Mouse (Mus musculus): Measurements from ENCODE around the gene Pitpnm3. TPM values are rescaled to one million over a fixed set of nuclear protein-coding genes. Genes with fewer than 3 reads are reported as not detected.

Pitpnm3 gene
- polyA plus RNA-seq, 1 experiment from 2014 or later: 0.39 TPM

- no peak overlapping the region for H3K9ac ChIP-seq (ENCODE audit: low read length)
- H3K4me1 ChIP-seq (ENCODE audit: control insufficient read depth in 2 of 2, insufficient read depth in 2 of 2, low read length in 2 of 2): no peaks in the 10 kb centered on the region
- H3K36me3 ChIP-seq (ENCODE audit: control insufficient read depth, insufficient read depth, low read length): no peaks in the 10 kb centered on the region
- WGBS: 42% methylated on average over 13 of the region's 13 CpGs
- no peaks in the 10 kb centered on the region for H3K9me3 ChIP-seq (ENCODE audit: control insufficient read depth, low read length)
- no peak for ATAC-seq (ENCODE audit: insufficient number of reproducible peaks, insufficient read depth, low FRiP score, low read depth)
- H3K4me3 ChIP-seq (ENCODE audit: control insufficient read depth in 1 of 2, insufficient read depth in 1 of 2, low read depth in 1 of 2, low read length in 2 of 2): no peak overlapping the region
- no peak overlapping the region for H3K4me2 ChIP-seq (ENCODE audit: low read length)
- H3K27ac ChIP-seq (replicated peaks in 1 of 2; ENCODE audit: control insufficient read depth in 1 of 2, insufficient read depth in 1 of 2, low read depth in 2 of 2, low read length in 2 of 2): no peak overlapping the region
- no peaks in the 10 kb centered on the region; the same call in 1 of the 2 replicates for H3K27me3 ChIP-seq (ENCODE audit: control insufficient read depth, insufficient read depth, low read length)
Measured at GRCm38 (mm10) chr11:72002138-72002853, 133.3 kb downstream of the Pitpnm3 start.

- Histone ChIP-seq H3K27me3 (ENCODE audit: control insufficient read depth, insufficient read depth, low read length) (no peaks in the 10 kb centered on the region; the same call in 1 of the 2 replicates), H3K9ac (ENCODE audit: low read length) (no peak overlapping the region), H3K27ac (replicated peaks in 1 of 2; ENCODE audit: control insufficient read depth in 1 of 2, insufficient read depth in 1 of 2, low read depth in 2 of 2, low read length in 2 of 2) (no peak overlapping the region), H3K4me2 (ENCODE audit: low read length) (no peak overlapping the region), H3K9me3 (ENCODE audit: control insufficient read depth, low read length) (0 out of 2 replicates have a peak, but pooled peaks cover 3% of the 10 kb centered on the region), H3K4me1 (ENCODE audit: control insufficient read depth in 2 of 2, insufficient read depth in 2 of 2, low read length in 2 of 2) (peaks cover 8 to 10% of the 10 kb centered on the region in 2 experiments; a peak in 2 of 4 replicates), H3K4me3 (ENCODE audit: control insufficient read depth in 1 of 2, insufficient read depth in 1 of 2, low read depth in 1 of 2, low read length in 2 of 2) (no peak overlapping the region), H3K36me3 (ENCODE audit: control insufficient read depth, insufficient read depth, low read length) (no peaks in the 10 kb centered on the region)
- 86% methylated on average over 6 of the region's 6 CpGs for WGBS
- no peak for ATAC-seq (ENCODE audit: insufficient number of reproducible peaks, insufficient read depth, low FRiP score, low read depth)
Measured at GRCm38 (mm10) chr11:72000194-72000593, 135.4 kb downstream of the Pitpnm3 start.

Other genes starting within 250 kb of the Pitpnm3 start
- 0.22 and 0.36 TPM in 2 replicates for gene Aipl1, start 98.3 kb downstream of the Pitpnm3 start, polyA plus RNA-seq (2014; fragmentation: Nextera tagmentation; extraction: Ambion mirVana)
- 76.4 and 76.9 TPM in 2 replicates for gene Pimreg, start 93.7 kb downstream of the Pitpnm3 start, polyA plus RNA-seq (2014; fragmentation: Nextera tagmentation; extraction: Ambion mirVana)
- not detected in 2 replicates for gene Gm43951, start 71.1 kb upstream of the Pitpnm3 start, polyA plus RNA-seq (2014; fragmentation: Nextera tagmentation; extraction: Ambion mirVana)
- 6.1 and 6.5 TPM in 2 replicates for gene 4933427D14Rik, start 71.7 kb upstream of the Pitpnm3 start, polyA plus RNA-seq (2014; fragmentation: Nextera tagmentation; extraction: Ambion mirVana)
- 161 and 177 TPM in 2 replicates for gene Txndc17, start 71.8 kb upstream of the Pitpnm3 start, polyA plus RNA-seq (2014; fragmentation: Nextera tagmentation; extraction: Ambion mirVana)
- 29.9 and 33.2 TPM in 2 replicates for gene Med31, start 79.8 kb upstream of the Pitpnm3 start, polyA plus RNA-seq (2014; fragmentation: Nextera tagmentation; extraction: Ambion mirVana)
- gene Slc13a5, start 131.4 kb upstream of the Pitpnm3 start, polyA plus RNA-seq (2014; fragmentation: Nextera tagmentation; extraction: Ambion mirVana): 0.19 and 0.34 TPM in 2 replicates
- gene Xaf1, start 165.9 kb upstream of the Pitpnm3 start, polyA plus RNA-seq (2014; fragmentation: Nextera tagmentation; extraction: Ambion mirVana): 8.0 and 8.9 TPM in 2 replicates
- gene Fbxo39, start 178.7 kb upstream of the Pitpnm3 start, polyA plus RNA-seq (2014; fragmentation: Nextera tagmentation; extraction: Ambion mirVana): not detected in 2 replicates
- gene Tekt1, start 226.7 kb upstream of the Pitpnm3 start, polyA plus RNA-seq (2014; fragmentation: Nextera tagmentation; extraction: Ambion mirVana): 0.19 and 0.28 TPM in 2 replicates

Measured in heart, embryonic 14.5 days (tissue).